Mouse (Mus musculus) 3T3-L1 (cell line): ENCODE measurements around the gene Vmn1r212.
"Not testable (repeated sequence)": the region's sequence is repeated elsewhere in the genome, so short reads cannot be mapped to it uniquely, and the experiment has no call there.

ENCODE experiments used
- DNase-seq: peaks from one replicate; pipeline ENCODE4 v3.0.0-alpha.2; 2015; ENCODE audit warnings: low read depth, low spot score

The Vmn1r212 gene

DNA sequence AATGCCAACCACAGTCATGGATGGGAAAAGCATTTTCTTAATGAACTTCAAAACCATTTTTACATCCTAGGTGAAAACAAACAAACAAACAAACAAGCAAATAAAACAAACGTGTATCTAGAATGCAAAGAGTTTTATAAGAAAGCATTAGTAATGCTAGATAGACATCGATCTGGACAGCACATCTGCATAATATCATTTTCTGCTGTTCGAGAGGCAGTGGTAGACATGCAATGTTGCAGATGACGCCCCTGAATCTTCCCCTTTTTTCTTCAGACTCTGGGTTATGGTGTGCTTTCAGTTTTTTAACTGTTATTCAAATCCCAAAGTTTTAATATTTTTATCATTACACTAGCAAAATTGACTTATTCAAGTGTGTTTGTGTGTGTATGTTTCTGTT, at the start of gene Vmn1r212:
Gene Vmn1r212 (minus strand): TSS at position 101 of the 400 bp plus-strand sequence.
- no peak for DNase-seq

DNA sequence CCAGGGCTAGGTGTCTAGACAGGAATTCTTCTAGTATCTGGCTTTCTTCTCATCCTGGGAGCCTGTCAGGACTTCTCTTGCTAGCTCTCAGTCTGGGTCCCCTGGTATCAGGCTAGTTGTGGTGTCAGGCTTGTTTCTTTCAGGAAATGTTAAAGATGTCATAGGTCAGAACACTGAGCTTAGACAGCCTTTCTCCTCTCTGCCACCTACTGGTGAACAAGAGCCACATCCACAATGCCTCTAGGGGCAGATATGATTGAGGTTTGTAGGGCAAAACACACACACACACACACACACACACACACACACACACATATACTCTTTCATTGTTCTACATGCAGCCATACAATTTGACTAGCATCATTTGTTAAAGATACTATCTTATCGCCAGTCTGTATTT, 4.7 kb downstream of the Vmn1r212 start:
- no peak for DNase-seq

GRCm38 (mm10) chr13:22857461-22857860, 26.5 kb downstream of the Vmn1r212 start, which contains the start of gene Vmn1r211:
Vmn1r211 (minus strand) TSS chr13:22857561.
- no peak for DNase-seq

GRCm38 (mm10) chr13:22854760-22855159, 29.2 kb downstream of the Vmn1r212 start:
- DNase-seq: no peak

DNA sequence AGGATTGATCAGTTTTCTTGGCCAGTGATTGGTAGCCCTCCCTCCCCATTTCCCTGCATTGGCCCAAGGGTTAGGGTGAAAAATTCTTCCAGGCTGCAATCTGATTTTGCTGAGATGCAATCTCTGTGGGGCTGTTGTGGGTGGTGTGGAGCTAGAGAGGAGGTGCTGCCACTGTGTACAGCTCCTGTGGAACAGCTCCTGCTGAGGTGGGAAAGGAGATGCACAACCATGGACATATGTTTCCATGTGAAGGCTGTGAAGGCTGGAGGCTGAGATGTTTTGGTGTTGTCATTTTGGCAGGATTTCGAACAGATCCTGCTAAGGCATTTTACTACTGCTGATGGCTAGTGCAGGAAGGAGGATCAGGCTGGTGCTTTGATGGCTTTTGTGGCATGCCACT, 37.2 kb downstream of the Vmn1r212 start:
- no peak for DNase-seq

GRCm38 (mm10) chr13:22844304-22844703, 39.7 kb downstream of the Vmn1r212 start:
- DNase-seq: not testable (repeated sequence)
